Mouse (Mus musculus) megakaryocyte, embryonic 14.5 days (primary cell): ENCODE data around the gene Kcnk16. TPM values are rescaled to one million over a fixed set of nuclear protein-coding genes. Genes with fewer than 3 reads are reported as not detected.

Experiments
- H3K27me3 ChIP-seq: replicated peaks from 2 replicates; pipeline ENCODE3; 2012; ENCODE audit warnings: inconsistent platforms
- H3K36me3 ChIP-seq: replicated peaks from 2 replicates; pipeline ENCODE3; 2012; ENCODE audit warnings: low read length, inconsistent platforms, mixed read lengths
- H3K4me1 ChIP-seq: 2 replicates; pipeline ENCODE4 v1.6.1; 2012; ENCODE audit warnings: inconsistent platforms
- H3K4me3 ChIP-seq: replicated peaks from 2 replicates; pipeline ENCODE3; 2012; ENCODE audit warnings: moderate library complexity, mild to moderate bottlenecking, inconsistent platforms
- H3K9me3 ChIP-seq: 2 replicates; pipeline ENCODE4 v1.6.1; 2012; ENCODE audit warnings: inconsistent platforms
- FLI1 ChIP-seq: IDR thresholded peaks from 2 replicates; pipeline ENCODE4 v1.6.1; 2012; ENCODE audit warnings: low read length, inconsistent platforms, mixed read lengths
- GATA1 ChIP-seq: IDR thresholded peaks from 3 replicates; pipeline ENCODE4 v1.6.1; 2012; ENCODE audit warnings: mixed read lengths, low read length, inconsistent platforms, borderline replicate concordance
- polyA plus RNA-seq: library from polyadenylated mRNA; stranded (reverse); fragments of >175 nt; gene quantifications from 2 replicates; pipeline ENCODE4 v1.2.3, GENCODE M21; 2012; ENCODE audit warnings: low replicate concordance; ENCODE audit not compliant: insufficient read depth

Gene Kcnk16
- polyA plus RNA-seq, 1 experiment, result not detected

DNA sequence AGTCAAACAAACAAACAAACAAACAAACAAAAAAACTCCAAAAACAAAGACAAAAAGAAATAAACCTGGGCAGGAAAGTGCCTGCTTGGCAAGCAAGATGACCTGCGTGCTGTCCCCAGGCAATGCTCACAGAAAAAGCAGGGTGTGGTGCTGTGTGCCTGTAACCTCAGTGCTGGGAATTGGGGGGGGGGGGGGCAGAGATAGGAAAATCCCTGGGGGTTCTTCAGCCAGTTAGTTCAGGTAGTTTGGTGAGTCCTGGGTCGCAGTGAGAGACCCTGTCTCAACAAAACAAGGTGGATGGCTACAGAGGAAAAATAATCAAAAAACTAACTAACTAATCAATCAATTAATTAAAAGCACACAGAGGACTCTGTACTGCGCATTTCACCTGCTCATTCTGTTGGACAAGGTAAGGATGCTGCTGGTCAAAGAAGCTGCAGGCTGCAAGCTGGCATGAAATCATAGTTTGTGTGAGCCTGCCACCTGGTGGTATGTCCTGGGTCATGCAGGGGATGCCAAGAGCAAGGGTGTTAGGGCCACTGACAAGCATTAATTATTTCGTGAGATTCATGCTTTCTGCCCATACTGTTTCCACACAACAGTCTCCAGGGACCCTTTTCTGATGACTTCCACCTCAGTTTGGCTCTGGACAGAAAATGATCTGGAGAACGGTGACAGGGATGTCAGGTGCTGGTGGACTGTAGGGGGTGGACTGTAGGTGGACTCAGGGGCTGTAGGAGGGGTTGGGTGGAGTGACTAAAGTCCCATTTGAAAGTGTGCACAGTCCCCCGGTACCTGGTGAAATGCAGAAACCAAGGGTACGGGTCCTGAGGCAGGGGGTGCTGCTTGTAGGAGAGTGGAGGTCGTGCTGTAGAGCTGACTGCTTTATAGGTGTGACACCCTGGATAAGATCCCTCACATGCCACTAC lies 10.6 kb downstream of the Kcnk16 start:
- Histone ChIP-seq H3K4me3 (no peak overlapping the region), H3K9me3 (peaks cover 1% of the 10 kb centered on the region; the same call in 1 of the 2 replicates), H3K27me3 (peaks cover 56% of the 10 kb centered on the region), H3K4me1 (no peaks in the 10 kb centered on the region; the same call in 1 of the 2 replicates), H3K36me3 (no peaks in the 10 kb centered on the region)
- TF ChIP-seq FLI1 (no peak), GATA1 (no peak)

DNA sequence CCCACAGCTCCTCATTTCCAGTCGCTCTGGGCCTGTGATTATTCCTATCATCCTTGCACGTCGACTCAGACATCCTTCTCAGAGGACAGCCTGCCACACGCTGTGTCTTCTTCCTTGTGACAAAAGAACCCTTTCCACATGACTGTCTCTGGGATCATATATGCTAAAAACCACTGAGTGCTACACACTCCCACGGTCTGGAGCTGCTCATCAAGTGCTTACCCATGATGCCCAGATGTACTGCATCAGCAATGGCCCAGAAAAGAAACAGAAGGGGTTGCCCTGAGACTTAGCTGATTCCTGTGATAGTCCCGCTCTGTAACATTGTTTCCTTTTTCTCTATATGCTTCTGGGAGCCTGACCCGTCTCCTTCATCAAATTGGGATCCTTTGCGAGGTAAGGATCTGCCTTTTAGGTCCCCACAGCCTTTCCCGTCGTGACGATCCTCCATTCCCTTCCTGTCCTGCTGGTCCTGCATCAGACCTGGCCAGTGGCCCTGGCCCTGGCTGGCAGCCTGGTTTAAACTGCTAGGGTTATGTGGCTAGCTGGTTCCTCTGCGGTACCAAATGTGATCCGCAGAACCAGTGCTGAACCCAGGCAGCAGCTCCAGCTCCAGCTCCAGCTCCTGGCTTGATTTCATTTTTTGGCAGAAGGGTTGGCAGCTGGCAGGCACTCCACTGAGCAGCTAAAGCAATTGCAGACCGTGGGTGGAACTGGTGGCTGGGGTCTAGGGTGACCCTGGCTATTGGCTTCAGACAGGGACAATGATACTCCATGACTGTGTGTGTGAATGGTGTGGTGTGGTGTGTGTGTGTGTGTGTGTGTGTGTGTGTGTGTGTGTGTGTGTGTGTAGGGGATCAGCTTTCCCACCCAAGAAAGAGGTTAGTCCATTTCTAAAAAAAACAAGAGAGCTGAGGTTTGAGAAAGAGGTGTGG lies 18.5 kb downstream of the Kcnk16 start:
- Histone ChIP-seq H3K9me3 (peaks cover 9% of the 10 kb centered on the region; the same call in 1 of the 2 replicates), H3K4me3 (no peak overlapping the region), H3K4me1 (peaks cover 5% of the 10 kb centered on the region; the same call in 1 of the 2 replicates), H3K36me3 (no peaks in the 10 kb centered on the region), H3K27me3 (peaks cover 59% of the 10 kb centered on the region)
- TF ChIP-seq FLI1 (no peak), GATA1 (no peak)

DNA sequence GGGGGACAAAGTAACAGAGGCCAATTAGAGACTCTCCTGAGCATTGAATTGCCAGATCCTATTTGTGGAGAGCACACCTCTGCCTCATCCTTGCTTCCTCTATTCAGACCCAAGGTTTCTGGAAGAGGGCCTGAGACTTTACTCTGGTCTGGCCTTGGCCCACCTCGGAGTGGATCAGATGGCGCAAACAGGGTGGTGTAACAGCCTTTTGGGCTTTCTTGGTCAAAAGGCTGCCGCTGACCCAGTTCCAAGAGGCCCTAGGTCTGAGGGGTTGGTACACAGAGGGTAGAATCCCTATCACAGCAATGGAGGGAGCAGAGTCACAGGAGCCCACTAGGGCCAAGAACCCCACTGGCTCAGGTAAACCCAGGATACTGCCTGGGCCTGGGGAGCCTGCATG lies 21.0 kb downstream of the Kcnk16 start:
- Histone ChIP-seq H3K9me3 (0 out of 2 replicates have a peak, but pooled peaks cover 4% of the 10 kb centered on the region), H3K4me1 (peaks cover 5% of the 10 kb centered on the region; the same call in 1 of the 2 replicates), H3K36me3 (no peaks in the 10 kb centered on the region), H3K4me3 (no peak overlapping the region), H3K27me3 (peaks cover 68% of the 10 kb centered on the region)
- TF ChIP-seq FLI1 (no peak), GATA1 (no peak)

DNA sequence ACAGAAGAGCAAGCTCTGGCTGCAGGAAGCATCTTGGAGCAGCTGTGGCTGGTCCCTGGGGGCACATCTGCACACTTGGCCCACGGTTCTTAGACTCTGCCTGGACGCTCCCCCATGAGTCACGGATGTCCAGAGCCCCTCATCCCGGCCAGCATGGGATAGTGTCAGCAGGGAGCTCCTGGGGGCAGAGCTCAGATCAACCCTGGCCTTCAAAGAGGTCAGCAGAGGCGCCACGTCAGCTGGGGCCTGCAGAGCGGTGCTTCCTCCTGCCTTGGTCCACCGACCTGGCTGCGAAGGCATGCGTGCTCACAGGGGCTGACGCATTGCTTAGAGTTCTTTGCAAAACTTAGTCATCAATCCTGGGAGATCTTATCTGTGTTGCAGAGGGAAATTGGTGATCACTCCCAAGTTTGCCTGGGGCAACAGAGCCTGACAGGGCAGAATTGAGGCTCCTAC lies 22.2 kb downstream of the Kcnk16 start:
- no peak overlapping the region for H3K4me3 ChIP-seq
- H3K9me3 ChIP-seq, result 0 out of 2 replicates have a peak, but pooled peaks cover 3% of the 10 kb centered on the region
- peaks cover 5% of the 10 kb centered on the region; the same call in 1 of the 2 replicates for H3K4me1 ChIP-seq
- TF ChIP-seq FLI1, result no peak
- TF ChIP-seq GATA1, result no peak
- peaks cover 56% of the 10 kb centered on the region for H3K27me3 ChIP-seq
- no peaks in the 10 kb centered on the region for H3K36me3 ChIP-seq

DNA sequence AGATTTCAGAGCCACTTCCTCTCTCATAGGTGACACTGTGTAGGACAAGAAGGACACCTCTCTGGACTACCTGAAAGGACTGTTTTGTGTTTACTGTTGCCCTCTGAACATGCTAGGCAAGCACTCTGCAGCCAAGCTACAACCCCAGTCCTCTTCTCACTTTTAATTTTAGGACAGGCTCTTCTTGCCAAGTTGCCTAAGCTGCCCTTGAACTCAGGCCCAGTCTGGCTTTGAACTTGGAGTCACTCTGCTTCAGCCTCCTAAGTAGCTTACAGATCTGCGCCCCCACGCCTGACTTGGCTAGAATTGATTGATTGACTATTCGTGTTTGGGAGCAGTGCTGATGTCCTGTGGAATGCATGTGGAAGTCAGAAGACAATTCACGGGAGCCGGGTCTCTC lies 23.1 kb downstream of the Kcnk16 start:
- no peak overlapping the region for H3K4me3 ChIP-seq
- TF ChIP-seq GATA1, result no peak
- no peak for TF ChIP-seq FLI1
- no peaks in the 10 kb centered on the region for H3K36me3 ChIP-seq
- peaks cover 5% of the 10 kb centered on the region; the same call in 1 of the 2 replicates for H3K4me1 ChIP-seq
- peaks cover 51% of the 10 kb centered on the region for H3K27me3 ChIP-seq
- H3K9me3 ChIP-seq, result peaks cover 6% of the 10 kb centered on the region

DNA sequence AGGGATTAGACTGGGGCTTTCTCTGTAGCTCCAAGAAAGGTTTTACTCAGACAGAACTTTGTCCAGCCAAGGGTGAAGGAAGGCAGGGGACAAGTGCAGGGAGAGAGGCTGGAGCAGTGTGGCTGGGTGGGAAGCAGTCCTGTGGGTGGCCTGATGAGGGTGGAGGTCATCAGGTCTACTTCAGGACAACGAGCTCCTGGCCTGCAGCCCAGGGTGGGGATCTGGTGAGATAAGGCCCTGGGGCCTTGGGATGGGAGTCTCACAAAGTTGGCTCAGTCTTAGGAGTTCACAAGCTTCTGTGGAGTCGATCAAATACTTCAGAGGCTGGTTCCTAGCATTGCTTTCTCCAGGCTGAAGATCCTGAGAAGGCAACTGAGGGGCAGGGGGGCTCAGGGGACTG lies 23.7 kb downstream of the Kcnk16 start:
- Histone ChIP-seq H3K27me3 (peaks cover 46% of the 10 kb centered on the region), H3K4me1 (peaks cover 5% of the 10 kb centered on the region; the same call in 1 of the 2 replicates), H3K9me3 (peaks cover 11% of the 10 kb centered on the region), H3K4me3 (no peak overlapping the region), H3K36me3 (no peaks in the 10 kb centered on the region)
- TF ChIP-seq FLI1, result no peak
- no peak for TF ChIP-seq GATA1

DNA sequence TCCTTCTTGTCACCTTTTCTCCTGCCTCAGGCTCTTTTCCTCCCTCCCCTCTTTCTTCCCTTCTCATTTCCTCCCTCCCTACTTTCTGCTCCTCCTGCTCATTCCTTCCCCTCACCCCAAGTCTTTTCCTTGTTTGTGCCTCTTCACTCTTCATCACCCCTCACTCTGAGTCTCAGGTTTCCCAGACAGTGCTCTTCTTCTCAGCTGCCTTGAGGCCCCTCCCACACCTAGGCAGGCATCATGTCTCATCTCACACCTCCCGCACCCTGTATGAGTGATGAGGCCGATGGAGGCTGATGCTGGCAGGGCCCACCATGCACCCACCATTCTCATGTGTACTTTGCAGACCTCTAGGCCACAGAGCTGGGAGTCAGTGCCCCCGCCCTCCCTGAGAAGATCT lies 25.8 kb downstream of the Kcnk16 start:
- Histone ChIP-seq H3K4me1 (peaks cover 5% of the 10 kb centered on the region; the same call in 1 of the 2 replicates), H3K4me3 (no peak overlapping the region), H3K36me3 (no peaks in the 10 kb centered on the region), H3K9me3 (peaks cover 20% of the 10 kb centered on the region), H3K27me3 (peaks cover 30% of the 10 kb centered on the region)
- no peak for TF ChIP-seq FLI1
- TF ChIP-seq GATA1, result no peak

DNA sequence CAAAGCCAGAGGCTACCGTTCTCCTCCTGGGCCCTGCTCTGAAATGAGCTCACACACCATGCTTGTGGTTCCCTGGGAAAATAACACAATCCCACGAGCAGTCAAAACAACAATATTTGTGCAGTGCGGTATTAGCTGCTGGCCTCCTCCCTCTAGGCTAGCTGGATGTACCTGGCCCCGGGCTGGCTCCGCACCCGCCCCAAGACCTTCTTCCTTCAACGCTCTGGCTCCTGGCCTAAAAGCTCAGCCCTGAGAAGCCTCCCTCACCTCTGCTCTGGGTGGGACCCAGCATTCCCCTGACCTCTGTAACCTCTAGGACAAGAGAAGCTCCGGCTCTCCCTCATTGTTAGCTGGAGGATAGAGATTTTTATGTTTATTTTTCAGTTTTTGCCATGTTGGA lies 26.5 kb downstream of the Kcnk16 start:
- H3K27me3 ChIP-seq, result peaks cover 25% of the 10 kb centered on the region
- TF ChIP-seq GATA1, result no peak
- TF ChIP-seq FLI1, result no peak
- H3K36me3 ChIP-seq, result no peaks in the 10 kb centered on the region
- H3K9me3 ChIP-seq, result peaks cover 20% of the 10 kb centered on the region
- no peak overlapping the region for H3K4me3 ChIP-seq
- H3K4me1 ChIP-seq, result peaks cover 5% of the 10 kb centered on the region; the same call in 1 of the 2 replicates

DNA sequence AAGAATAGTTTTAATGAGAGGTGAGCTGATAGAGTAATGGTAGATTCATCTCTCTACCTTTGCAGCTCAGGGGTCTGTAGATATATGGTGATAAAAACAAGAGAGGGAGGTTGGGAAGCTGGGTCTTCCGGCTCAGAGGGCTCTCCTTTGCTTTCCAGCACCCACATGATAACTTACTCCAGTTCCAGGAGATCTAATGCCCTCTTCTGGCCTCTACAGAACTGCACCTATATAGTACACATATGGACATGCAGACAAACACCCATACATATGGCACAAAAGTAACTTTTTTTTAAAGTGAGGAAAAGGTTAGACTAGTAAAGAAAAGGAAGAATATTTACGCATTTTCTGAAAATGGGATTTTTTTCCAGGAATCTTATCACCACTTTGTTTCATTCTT lies 34.6 kb downstream of the Kcnk16 start:
- TF ChIP-seq GATA1, result no peak
- no peak for TF ChIP-seq FLI1
- peaks cover 30% of the 10 kb centered on the region for H3K9me3 ChIP-seq

More for the DNA sequence above, 34.6 kb downstream of the Kcnk16 start:
- no peak overlapping the region for H3K4me3 ChIP-seq
- peaks cover 21% of the 10 kb centered on the region for H3K27me3 ChIP-seq
- H3K36me3 ChIP-seq, result no peaks in the 10 kb centered on the region
- no peaks in the 10 kb centered on the region for H3K4me1 ChIP-seq
